Comparison of ENCODE assay signal across 8 mouse cellular contexts in the genomic region with DNA sequence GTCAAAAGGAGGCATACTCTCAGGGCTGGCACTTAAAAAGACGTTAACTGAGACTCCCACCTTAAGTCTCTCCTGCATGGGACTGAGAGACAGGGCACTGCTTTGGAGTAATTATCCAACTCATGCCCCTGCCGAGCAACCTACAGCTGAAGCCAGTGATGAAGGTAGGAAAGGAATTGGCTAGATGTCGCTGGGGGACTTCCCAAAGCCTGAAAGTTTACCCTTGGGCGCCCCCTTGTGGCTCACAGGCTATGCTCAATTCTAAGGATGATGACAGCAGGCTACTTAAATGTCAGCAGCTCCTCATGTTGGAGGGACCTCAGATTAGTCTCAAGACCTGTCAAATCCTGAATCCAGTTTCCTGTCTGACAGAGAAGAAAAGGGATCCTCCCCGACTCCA. TPM values are rescaled to one million over a fixed set of nuclear protein-coding genes. Genes with fewer than 3 reads are reported as not detected.
DNase-seq lines count a peak whose midpoint lies in the region; ATAC-seq and TF ChIP-seq lines count a peak whose summit lies in the region.

No protein-coding gene starts in this region.

- TF ChIP-seq EP300 in stomach, postnatal 0 days (optimal IDR thresholded peaks at IDR 0.05) = no peak

- DNase-seq in CD4-positive helper T cell, adult 2 months (ENCODE audit: low read depth, low spot score) = peak; percentile 84
- DNase-seq in kidney, postnatal 0 days (ENCODE audit: low spot score) = peak; percentile 94
- peak; percentile 69 for DNase-seq in liver, embryonic 13.5 days
- peak; percentile 90 for DNase-seq in stomach, postnatal 0 days (ENCODE audit: low spot score)

- no peak for TF ChIP-seq POLR2A in bone marrow, adult 2 months (IDR thresholded peaks at IDR 0.05; ENCODE audit: borderline replicate concordance, control insufficient read depth, low read depth, low read length)
- no peak for TF ChIP-seq POLR2A in embryonic fibroblast, embryonic 13.5 days (IDR thresholded peaks at IDR 0.05; ENCODE audit: low read depth, low read length)

- H3K27ac ChIP-seq in bone marrow, adult 2 months (ENCODE audit: control insufficient read depth, insufficient read depth, low read depth, low read length, poor library complexity) = no peak overlapping the region
- H3K27ac ChIP-seq in embryonic fibroblast, embryonic 13.5 days (ENCODE audit: insufficient read depth, low read length) = no peak overlapping the region
- no peak overlapping the region for H3K27ac ChIP-seq in heart, embryonic 12.5 days (ENCODE audit: poor library complexity, severe bottlenecking)
- no peak overlapping the region for H3K27ac ChIP-seq in kidney, postnatal 0 days
- no peak overlapping the region for H3K27ac ChIP-seq in liver, embryonic 13.5 days
- no peak overlapping the region for H3K27ac ChIP-seq in neural tube, embryonic 13.5 days (replicated peaks)
- no peak overlapping the region for H3K27ac ChIP-seq in stomach, postnatal 0 days (replicated peaks)

- H3K4me2 ChIP-seq in heart, embryonic 12.5 days = no peak overlapping the region
- no peak overlapping the region for H3K4me2 ChIP-seq in kidney, postnatal 0 days (ENCODE audit: low read length)
- H3K4me2 ChIP-seq in liver, embryonic 13.5 days = no peak overlapping the region
- no peak overlapping the region for H3K4me2 ChIP-seq in neural tube, embryonic 13.5 days
- no peak overlapping the region for H3K4me2 ChIP-seq in stomach, postnatal 0 days (replicated peaks; ENCODE audit: low read depth)

- peak; percentile 78 for TF ChIP-seq CTCF in bone marrow, adult 2 months (IDR thresholded peaks at IDR 0.05; ENCODE audit: control insufficient read depth, insufficient read depth, low read length)
- peak; percentile 48; the same call in 1 of the 2 replicates for TF ChIP-seq CTCF in embryonic fibroblast, embryonic 13.5 days (IDR thresholded peaks at IDR 0.05; ENCODE audit: borderline replicate concordance, insufficient read depth, low read length)
- peak; percentile 93 for TF ChIP-seq CTCF in kidney, postnatal 0 days (IDR thresholded peaks at IDR 0.05; ENCODE audit: low read depth)
- TF ChIP-seq CTCF in stomach, postnatal 0 days (IDR thresholded peaks at IDR 0.05; ENCODE audit: low read depth) = peak; percentile 92

- WGBS in bone marrow, adult 2 months = 9% methylated on average over 5 of the region's 5 CpGs
- WGBS in heart, embryonic 12.5 days = 3% methylated on average over 5 of the region's 5 CpGs
- 6% methylated on average over 5 of the region's 5 CpGs for WGBS in kidney, postnatal 0 days
- WGBS in liver, embryonic 13.5 days (ENCODE audit: insufficient replicate concordance) = 4% methylated on average over 5 of the region's 5 CpGs
- WGBS in neural tube, embryonic 13.5 days = 4% methylated on average over 5 of the region's 5 CpGs
- WGBS in stomach, postnatal 0 days = 4% methylated on average over 5 of the region's 5 CpGs

- ATAC-seq in heart, embryonic 12.5 days (ENCODE audit: insufficient number of reproducible peaks, low FRiP score) = peak; percentile 57; the same call in 1 of the 2 replicates
- no peak; the same call in 1 of the 2 replicates for ATAC-seq in kidney, postnatal 0 days (replicated peaks; ENCODE audit: low FRiP score, low read depth)
- no peak for ATAC-seq in liver, embryonic 13.5 days (ENCODE audit: low read depth)
- peak; percentile 76 for ATAC-seq in neural tube, embryonic 13.5 days (ENCODE audit: low read depth)
- peak; percentile 74 for ATAC-seq in stomach, postnatal 0 days (ENCODE audit: low FRiP score, low TSS enrichment)

- H3K4me3 ChIP-seq in bone marrow, adult 2 months (replicated peaks; ENCODE audit: control insufficient read depth, low read depth, low read length) = no peak overlapping the region
- no peak overlapping the region for H3K4me3 ChIP-seq in embryonic fibroblast, embryonic 13.5 days (ENCODE audit: insufficient read depth, low read length)
- H3K4me3 ChIP-seq in heart, embryonic 12.5 days = no peak overlapping the region
- H3K4me3 ChIP-seq in kidney, postnatal 0 days (replicated peaks; ENCODE audit: low read depth, low read length) = no peak overlapping the region
- no peak overlapping the region for H3K4me3 ChIP-seq in liver, embryonic 13.5 days (replicated peaks)
- H3K4me3 ChIP-seq in neural tube, embryonic 13.5 days = no peak overlapping the region
- no peak overlapping the region for H3K4me3 ChIP-seq in stomach, postnatal 0 days (ENCODE audit: low read depth, low read length)

- H3K27me3 ChIP-seq in heart, embryonic 12.5 days (replicated peaks) = no peaks in the 10 kb centered on the region
- no peaks in the 10 kb centered on the region for H3K27me3 ChIP-seq in kidney, postnatal 0 days (ENCODE audit: insufficient read depth, low read length)
- H3K27me3 ChIP-seq in liver, embryonic 13.5 days = no peaks in the 10 kb centered on the region
- no peaks in the 10 kb centered on the region for H3K27me3 ChIP-seq in neural tube, embryonic 13.5 days
- no peaks in the 10 kb centered on the region for H3K27me3 ChIP-seq in stomach, postnatal 0 days (ENCODE audit: control insufficient read depth, insufficient read depth, low read length)

- H3K36me3 ChIP-seq in heart, embryonic 12.5 days = no peaks in the 10 kb centered on the region
- no peaks in the 10 kb centered on the region for H3K36me3 ChIP-seq in kidney, postnatal 0 days (ENCODE audit: insufficient read depth, low read length)
- no peaks in the 10 kb centered on the region for H3K36me3 ChIP-seq in liver, embryonic 13.5 days
- no peaks in the 10 kb centered on the region for H3K36me3 ChIP-seq in neural tube, embryonic 13.5 days
- H3K36me3 ChIP-seq in stomach, postnatal 0 days (ENCODE audit: control insufficient read depth, insufficient read depth, low read length) = no peaks in the 10 kb centered on the region

- H3K9ac ChIP-seq in heart, embryonic 12.5 days = no peak overlapping the region
- H3K9ac ChIP-seq in kidney, postnatal 0 days (ENCODE audit: low read depth, low read length) = no peak overlapping the region
- H3K9ac ChIP-seq in liver, embryonic 13.5 days = 0 out of 2 replicates have a peak overlapping the region, but pooled peaks have one; percentile 17
- 0 out of 2 replicates have a peak overlapping the region, but pooled peaks have one; percentile 22 for H3K9ac ChIP-seq in neural tube, embryonic 13.5 days
- no peak overlapping the region for H3K9ac ChIP-seq in stomach, postnatal 0 days (ENCODE audit: low read length)

- H3K9me3 ChIP-seq in heart, embryonic 12.5 days (replicated peaks) = 0 out of 2 replicates have a peak, but pooled peaks cover 2% of the 10 kb centered on the region
- no peaks in the 10 kb centered on the region for H3K9me3 ChIP-seq in kidney, postnatal 0 days (replicated peaks; ENCODE audit: low read length)
- no peaks in the 10 kb centered on the region for H3K9me3 ChIP-seq in liver, embryonic 13.5 days (replicated peaks)
- no peaks in the 10 kb centered on the region for H3K9me3 ChIP-seq in neural tube, embryonic 13.5 days
- no peaks in the 10 kb centered on the region for H3K9me3 ChIP-seq in stomach, postnatal 0 days (ENCODE audit: control insufficient read depth, low read length)

- H3K4me1 ChIP-seq in bone marrow, adult 2 months (ENCODE audit: control insufficient read depth, insufficient read depth, low read length) = no peaks in the 10 kb centered on the region
- H3K4me1 ChIP-seq in embryonic fibroblast, embryonic 13.5 days (ENCODE audit: control insufficient read depth, insufficient read depth, low read length) = peaks cover 8% of the 10 kb centered on the region
- H3K4me1 ChIP-seq in heart, embryonic 12.5 days (replicated peaks) = 0 out of 2 replicates have a peak, but pooled peaks cover 8% of the 10 kb centered on the region
- no peaks in the 10 kb centered on the region for H3K4me1 ChIP-seq in kidney, postnatal 0 days (replicated peaks; ENCODE audit: insufficient read depth, low read length)
- no peaks in the 10 kb centered on the region for H3K4me1 ChIP-seq in liver, embryonic 13.5 days (replicated peaks)
- no peaks in the 10 kb centered on the region for H3K4me1 ChIP-seq in neural tube, embryonic 13.5 days (replicated peaks)
- H3K4me1 ChIP-seq in stomach, postnatal 0 days (replicated peaks; ENCODE audit: control insufficient read depth, insufficient read depth) = no peaks in the 10 kb centered on the region

RNA-seq across cellular contexts. Expression of a gene that starts 35.7 kb away (rescaled TPM):
- not detected in 2 replicates for polyA plus RNA-seq in bone marrow, adult 2 months (2011; ENCODE audit: insufficient read depth, insufficient read length, low replicate concordance, missing spikeins)
- polyA plus RNA-seq in embryonic fibroblast, embryonic 13.5 days (2011; ENCODE audit: insufficient read length, low read depth, missing spikeins) = not detected in 2 replicates
- 0.18 and 0.22 TPM in 2 replicates for polyA plus RNA-seq in heart, embryonic 12.5 days (2016; fragmentation: Nextera tagmentation; extraction: Ambion mirVana)
- 2.2 and 2.3 TPM in 2 replicates for polyA plus RNA-seq in kidney, postnatal 0 days (2015; fragmentation: Nextera tagmentation; extraction: Ambion mirVana)
- 0.03 and 0.07 TPM in 2 replicates for polyA plus RNA-seq in liver, embryonic 13.5 days (2015; fragmentation: Nextera tagmentation; extraction: Ambion mirVana)
- polyA plus RNA-seq in neural tube, embryonic 13.5 days (2015; fragmentation: Nextera tagmentation; extraction: Ambion mirVana) = not detected in 2 replicates
- polyA plus RNA-seq in stomach, postnatal 0 days (2015; fragmentation: Nextera tagmentation; extraction: Ambion mirVana) = 4.3 and 4.5 TPM in 2 replicates

RNA-seq across cellular contexts. Expression of a gene that starts 43.9 kb away (rescaled TPM):
- 53.2 and 95.6 TPM in 2 replicates for polyA plus RNA-seq in bone marrow, adult 2 months (2011; ENCODE audit: insufficient read depth, insufficient read length, low replicate concordance, missing spikeins)
- 97.2 and 110 TPM in 2 replicates for polyA plus RNA-seq in embryonic fibroblast, embryonic 13.5 days (2011; ENCODE audit: insufficient read length, low read depth, missing spikeins)
- 102 and 107 TPM in 2 replicates for polyA plus RNA-seq in heart, embryonic 12.5 days (2016; fragmentation: Nextera tagmentation; extraction: Ambion mirVana)
- polyA plus RNA-seq in kidney, postnatal 0 days (2015; fragmentation: Nextera tagmentation; extraction: Ambion mirVana) = 271 and 290 TPM in 2 replicates
- polyA plus RNA-seq in liver, embryonic 13.5 days (2015; fragmentation: Nextera tagmentation; extraction: Ambion mirVana) = 46.7 and 50.3 TPM in 2 replicates
- 154 and 183 TPM in 2 replicates for polyA plus RNA-seq in neural tube, embryonic 13.5 days (2015; fragmentation: Nextera tagmentation; extraction: Ambion mirVana)
- polyA plus RNA-seq in stomach, postnatal 0 days (2015; fragmentation: Nextera tagmentation; extraction: Ambion mirVana) = 192 and 197 TPM in 2 replicates

RNA-seq across cellular contexts. Expression of a gene that starts 44.0 kb away (rescaled TPM):
- 138 and 214 TPM in 2 replicates for polyA plus RNA-seq in bone marrow, adult 2 months (2011; ENCODE audit: insufficient read depth, insufficient read length, low replicate concordance, missing spikeins)
- polyA plus RNA-seq in embryonic fibroblast, embryonic 13.5 days (2011; ENCODE audit: insufficient read length, low read depth, missing spikeins) = 91.6 and 95.3 TPM in 2 replicates
- 86.0 and 89.0 TPM in 2 replicates for polyA plus RNA-seq in heart, embryonic 12.5 days (2016; fragmentation: Nextera tagmentation; extraction: Ambion mirVana)
- polyA plus RNA-seq in kidney, postnatal 0 days (2015; fragmentation: Nextera tagmentation; extraction: Ambion mirVana) = 103 and 117 TPM in 2 replicates
- polyA plus RNA-seq in liver, embryonic 13.5 days (2015; fragmentation: Nextera tagmentation; extraction: Ambion mirVana) = 91.6 and 97.5 TPM in 2 replicates
- 117 and 120 TPM in 2 replicates for polyA plus RNA-seq in neural tube, embryonic 13.5 days (2015; fragmentation: Nextera tagmentation; extraction: Ambion mirVana)
- polyA plus RNA-seq in stomach, postnatal 0 days (2015; fragmentation: Nextera tagmentation; extraction: Ambion mirVana) = 88.1 and 93.1 TPM in 2 replicates

RNA-seq across cellular contexts. Expression of a gene that starts 44.5 kb away (rescaled TPM):
- 1.6 and 3.6 TPM in 2 replicates for polyA plus RNA-seq in bone marrow, adult 2 months (2011; ENCODE audit: insufficient read depth, insufficient read length, low replicate concordance, missing spikeins)
- 3.3 and 6.2 TPM in 2 replicates for polyA plus RNA-seq in embryonic fibroblast, embryonic 13.5 days (2011; ENCODE audit: insufficient read length, low read depth, missing spikeins)
- 7.9 and 8.0 TPM in 2 replicates for polyA plus RNA-seq in heart, embryonic 12.5 days (2016; fragmentation: Nextera tagmentation; extraction: Ambion mirVana)
- polyA plus RNA-seq in kidney, postnatal 0 days (2015; fragmentation: Nextera tagmentation; extraction: Ambion mirVana) = 13.4 and 15.1 TPM in 2 replicates
- 4.0 and 4.7 TPM in 2 replicates for polyA plus RNA-seq in liver, embryonic 13.5 days (2015; fragmentation: Nextera tagmentation; extraction: Ambion mirVana)
- 12.9 and 13.7 TPM in 2 replicates for polyA plus RNA-seq in neural tube, embryonic 13.5 days (2015; fragmentation: Nextera tagmentation; extraction: Ambion mirVana)
- 4.2 TPM in 2 replicates for polyA plus RNA-seq in stomach, postnatal 0 days (2015; fragmentation: Nextera tagmentation; extraction: Ambion mirVana)

RNA-seq across cellular contexts. Expression of a gene that starts 50.4 kb away (rescaled TPM):
- polyA plus RNA-seq in bone marrow, adult 2 months (2011; ENCODE audit: insufficient read depth, insufficient read length, low replicate concordance, missing spikeins) = 9.7 and 21.8 TPM in 2 replicates
- polyA plus RNA-seq in embryonic fibroblast, embryonic 13.5 days (2011; ENCODE audit: insufficient read length, low read depth, missing spikeins) = 32.6 and 39.5 TPM in 2 replicates
- 38.4 and 39.2 TPM in 2 replicates for polyA plus RNA-seq in heart, embryonic 12.5 days (2016; fragmentation: Nextera tagmentation; extraction: Ambion mirVana)
- polyA plus RNA-seq in kidney, postnatal 0 days (2015; fragmentation: Nextera tagmentation; extraction: Ambion mirVana) = 11.8 and 13.9 TPM in 2 replicates
- 20.1 and 25.5 TPM in 2 replicates for polyA plus RNA-seq in liver, embryonic 13.5 days (2015; fragmentation: Nextera tagmentation; extraction: Ambion mirVana)
- polyA plus RNA-seq in neural tube, embryonic 13.5 days (2015; fragmentation: Nextera tagmentation; extraction: Ambion mirVana) = 13.4 and 14.7 TPM in 2 replicates
- polyA plus RNA-seq in stomach, postnatal 0 days (2015; fragmentation: Nextera tagmentation; extraction: Ambion mirVana) = 4.9 and 6.1 TPM in 2 replicates

Comparison
In these comparisons a context has a peak if more than half of its experiments do, and no peak if none do; other contexts are left out.
1. ATAC-seq: peak in heart, embryonic 12.5 days (single experiment), neural tube, embryonic 13.5 days (single experiment) and stomach, postnatal 0 days (single experiment); none in kidney, postnatal 0 days (single experiment) and liver, embryonic 13.5 days (single experiment).
2. H3K9ac ChIP-seq: peak in liver, embryonic 13.5 days (single experiment) and neural tube, embryonic 13.5 days (single experiment); none in heart, embryonic 12.5 days (single experiment), kidney, postnatal 0 days (single experiment) and stomach, postnatal 0 days (single experiment).
3. Peak in every context shown above with its lines, with median percentiles within 50 percentile points of each other: DNase-seq and CTCF ChIP-seq.